Comparison of ENCODE assay signal across 10 mouse cellular contexts in genomic region chr15:103383771-103384488, GRCm38 (mm10). TPM values are rescaled to one million over a fixed set of nuclear protein-coding genes. Genes with fewer than 3 reads are reported as not detected.
DNase-seq lines count a peak whose midpoint lies in the region; ATAC-seq and TF ChIP-seq lines count a peak whose summit lies in the region.
"Had no signal": no experiment of that assay in that cellular context is flagged by ENCODE, and none has a peak within 500 bp of the region (broad histone marks: within the 10 kb centered on the region; RNA-seq: fewer than 3 reads in every experiment).

No protein-coding gene starts in this region.

- H3K4me2 ChIP-seq in lung, postnatal 0 days (replicated peaks; ENCODE audit: low read depth, low read length), result peak overlapping the region; percentile 23; the same call in 1 of the 2 replicates
- no peak overlapping the region for H3K4me2 ChIP-seq in forebrain, postnatal 0 days (ENCODE audit: low read depth)
- H3K4me2 ChIP-seq: hindbrain, embryonic 12.5 days had no signal

- H3K27ac ChIP-seq in kidney, adult 2 months (ENCODE audit: insufficient read depth, low read depth, low read length), result peak overlapping the region; percentile 72
- H3K27ac ChIP-seq in lung, postnatal 0 days (ENCODE audit: low read length), result peak overlapping the region; percentile 48; the same call in 1 of the 2 replicates
- H3K27ac ChIP-seq in forebrain, postnatal 0 days (ENCODE audit: low read depth, low read length), result no peak overlapping the region
- H3K27ac ChIP-seq: hindbrain, embryonic 12.5 days had no signal

- H3K4me3 ChIP-seq in kidney, adult 2 months (ENCODE audit: insufficient read depth, low read depth, low read length), result no peak overlapping the region
- no peak overlapping the region for H3K4me3 ChIP-seq in lung, postnatal 0 days (ENCODE audit: low read depth, low read length)
- H3K4me3 ChIP-seq in forebrain, postnatal 0 days (ENCODE audit: low read depth, low read length), result no peak overlapping the region
- H3K4me3 ChIP-seq: hindbrain, embryonic 12.5 days had no signal

- H3K27me3 ChIP-seq in kidney, adult 2 months (replicated peaks; ENCODE audit: control insufficient read depth, insufficient read depth, low read length), result no peaks in the 10 kb centered on the region
- no peaks in the 10 kb centered on the region for H3K27me3 ChIP-seq in lung, postnatal 0 days (replicated peaks; ENCODE audit: insufficient read depth, low read length)
- no peaks in the 10 kb centered on the region for H3K27me3 ChIP-seq in forebrain, postnatal 0 days (ENCODE audit: insufficient read depth, low read length)
- H3K27me3 ChIP-seq: hindbrain, embryonic 12.5 days had no signal

- peak; percentile 63 for TF ChIP-seq EP300 in lung, postnatal 0 days (IDR thresholded peaks at IDR 0.05)

- WGBS in kidney, adult 2 months, result 61% methylated on average over 7 of the region's 7 CpGs
- WGBS in lung, postnatal 0 days, result 46% methylated on average over 7 of the region's 7 CpGs
- 70% methylated on average over 7 of the region's 7 CpGs for WGBS in forebrain, postnatal 0 days

- no peak for TF ChIP-seq CTCF in kidney, adult 2 months (conservative IDR thresholded peaks at IDR 0.05; ENCODE audit: insufficient read depth, insufficient read length, low read depth, low read length)
- TF ChIP-seq CTCF in lung, postnatal 0 days (IDR thresholded peaks at IDR 0.05), result no peak
- no peak for TF ChIP-seq CTCF in forebrain, postnatal 0 days (IDR thresholded peaks at IDR 0.05; ENCODE audit: low read depth)

- no peaks in the 10 kb centered on the region for H3K36me3 ChIP-seq in kidney, adult 2 months (ENCODE audit: control insufficient read depth, insufficient read depth, low read length)
- no peaks in the 10 kb centered on the region for H3K36me3 ChIP-seq in lung, postnatal 0 days (ENCODE audit: insufficient read depth, low read length)
- H3K36me3 ChIP-seq in forebrain, postnatal 0 days (ENCODE audit: insufficient read depth), result no peaks in the 10 kb centered on the region
- H3K36me3 ChIP-seq: hindbrain, embryonic 12.5 days had no signal

- TF ChIP-seq POLR2A in kidney, adult 2 months (IDR thresholded peaks at IDR 0.05; ENCODE audit: low read depth, low read length), result no peak

- DNase-seq in cerebellum, postnatal 10 days, result peak; percentile 41 to 45
- no peak for DNase-seq in cerebellum, adult 8-10 months
- DNase-seq in heart, adult 18-20 months, result peak; percentile 83 to 84
- peak; percentile 89 for DNase-seq in kidney, adult 2 months
- DNase-seq in lung, postnatal 0 days (ENCODE audit: low spot score), result peak; percentile 55
- DNase-seq in forebrain, postnatal 0 days, result no peak

- no peak overlapping the region for H3K9ac ChIP-seq in lung, postnatal 0 days (replicated peaks; ENCODE audit: low read depth)
- H3K9ac ChIP-seq in forebrain, postnatal 0 days, result no peak overlapping the region
- H3K9ac ChIP-seq: hindbrain, embryonic 12.5 days had no signal

- no peaks in the 10 kb centered on the region for H3K4me1 ChIP-seq in kidney, adult 2 months (ENCODE audit: control insufficient read depth, insufficient read depth, low read length)
- H3K4me1 ChIP-seq in lung, postnatal 0 days (ENCODE audit: insufficient read depth, low read depth, low read length), result 0 out of 2 replicates have a peak, but pooled peaks cover 11% of the 10 kb centered on the region
- no peaks in the 10 kb centered on the region for H3K4me1 ChIP-seq in forebrain, postnatal 0 days (ENCODE audit: insufficient read depth)

- ATAC-seq in lung, postnatal 0 days, result peak; percentile 66
- ATAC-seq in granulocyte monocyte progenitor cell, adult 5-6 weeks (replicated peaks; ENCODE audit: poor library complexity, severe bottlenecking), result no peak
- ATAC-seq in forebrain, postnatal 0 days, result no peak
- ATAC-seq in cerebellum, adult (ENCODE audit: insufficient number of reproducible peaks, low FRiP score, low TSS enrichment), result no peak

- H3K9me3 ChIP-seq in lung, postnatal 0 days (ENCODE audit: low read length), result no peaks in the 10 kb centered on the region
- no peaks in the 10 kb centered on the region for H3K9me3 ChIP-seq in forebrain, postnatal 0 days (ENCODE audit: low read length)
- H3K9me3 ChIP-seq: hindbrain, embryonic 12.5 days; megakaryocyte, embryonic 14.5 days had no signal

RNA-seq across cellular contexts. Expression of gene Itga5, which starts 17.4 kb away (rescaled TPM):
- 10 to 100 TPM; 30.8 to 37.3 TPM for total RNA-seq in heart, adult 18-20 months (2021)
- 9.3 and 9.7 TPM in 2 replicates for polyA plus RNA-seq in kidney, adult 2 months (2012; rRNA removed)
- polyA plus RNA-seq in lung, postnatal 0 days (2015; fragmentation: Nextera tagmentation; extraction: Ambion mirVana), result 30.0 and 31.2 TPM in 2 replicates
- 24.7 and 29.8 TPM in 2 replicates for total RNA-seq in granulocyte monocyte progenitor cell, adult 5-6 weeks (2014; fragmentation: Nextera tagmentation)
- 5.0 and 12.7 TPM in 2 replicates for total RNA-seq in granulocyte monocyte progenitor cell, adult 5-6 weeks (2017)
- 2.2 and 3.2 TPM in 2 replicates for total RNA-seq in forebrain, postnatal 0 days (2014; rRNA removed)
- polyA plus RNA-seq in forebrain, postnatal 0 days (2015; fragmentation: Nextera tagmentation; extraction: Ambion mirVana), result 2.9 and 3.5 TPM in 2 replicates

RNA-seq across cellular contexts. Expression of gene Zfp385a, which starts 44.0 kb away (rescaled TPM):
- total RNA-seq in heart, adult 18-20 months (2021), result 10 to 100 TPM in 1 of 2 experiments, 1 to 10 TPM in 1; 8.9 to 10.3 TPM
- 5.2 and 6.1 TPM in 2 replicates for polyA plus RNA-seq in kidney, adult 2 months (2012; rRNA removed)
- 5.0 and 6.5 TPM in 2 replicates for polyA plus RNA-seq in lung, postnatal 0 days (2015; fragmentation: Nextera tagmentation; extraction: Ambion mirVana)
- total RNA-seq in granulocyte monocyte progenitor cell, adult 5-6 weeks (2014; fragmentation: Nextera tagmentation), result 17.5 and 24.9 TPM in 2 replicates
- total RNA-seq in granulocyte monocyte progenitor cell, adult 5-6 weeks (2017), result 1.8 and 2.7 TPM in 2 replicates
- 11.6 and 13.0 TPM in 2 replicates for total RNA-seq in forebrain, postnatal 0 days (2014; rRNA removed)
- 20.5 and 21.3 TPM in 2 replicates for polyA plus RNA-seq in forebrain, postnatal 0 days (2015; fragmentation: Nextera tagmentation; extraction: Ambion mirVana)

RNA-seq across cellular contexts. Expression of gene Gtsf1, which starts 46.3 kb away (rescaled TPM):
- not detected for total RNA-seq in heart, adult 18-20 months (2021)
- 0.23 TPM in 1 of 2 replicates, not detected in the other for polyA plus RNA-seq in kidney, adult 2 months (2012; rRNA removed)
- not detected in 2 replicates for polyA plus RNA-seq in lung, postnatal 0 days (2015; fragmentation: Nextera tagmentation; extraction: Ambion mirVana)
- not detected in 2 replicates for total RNA-seq in granulocyte monocyte progenitor cell, adult 5-6 weeks (2014; fragmentation: Nextera tagmentation)
- total RNA-seq in granulocyte monocyte progenitor cell, adult 5-6 weeks (2017), result not detected in 2 replicates
- not detected in 2 replicates for total RNA-seq in forebrain, postnatal 0 days (2014; rRNA removed)
- 0.21 TPM in 1 of 2 replicates, not detected in the other for polyA plus RNA-seq in forebrain, postnatal 0 days (2015; fragmentation: Nextera tagmentation; extraction: Ambion mirVana)
- polyA plus RNA-seq: hindbrain, embryonic 12.5 days had no signal

Comparison
In these comparisons a context has a peak if more than half of its experiments do, and no peak if none do; other contexts are left out.
1. DNase-seq: peak in cerebellum, postnatal 10 days (2 of 2), heart, adult 18-20 months (2 of 2), kidney, adult 2 months (single experiment) and lung, postnatal 0 days (single experiment); none in cerebellum, adult 8-10 months (single experiment) and forebrain, postnatal 0 days (single experiment).